Mouse (Mus musculus) bone marrow macrophage, adult 2 months (primary cell): ENCODE measurements around the gene Cobl.

ENCODE experiments used
- CTCF ChIP-seq: IDR thresholded peaks from 2 replicates; pipeline ENCODE4 v1.5.1; 2012; ENCODE audit warnings: low read depth, mild to moderate bottlenecking, low read length, moderate library complexity
- POLR2A ChIP-seq: IDR thresholded peaks from 2 replicates; pipeline ENCODE4 v1.6.1; 2012; ENCODE audit warnings: mild to moderate bottlenecking, low read depth, low read length, borderline replicate concordance

DNA sequence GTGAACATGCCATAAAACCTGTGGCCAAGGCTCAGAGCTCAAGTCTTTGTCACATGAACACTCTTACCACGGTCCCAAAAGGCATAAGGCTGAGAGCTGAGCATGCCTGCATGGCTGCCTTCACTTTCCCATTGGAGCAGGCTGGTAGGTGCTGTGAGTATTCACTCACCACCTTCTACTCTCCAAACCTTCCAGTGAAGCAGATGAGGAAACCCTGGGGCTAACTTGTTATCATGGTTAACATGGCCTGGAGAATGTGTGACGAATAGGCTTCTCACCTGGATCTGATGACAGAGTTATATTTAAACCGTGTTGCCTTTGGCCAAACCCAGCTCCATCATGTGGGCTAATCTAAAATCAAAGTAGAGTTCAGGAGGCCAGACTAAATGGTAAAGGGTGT lies 237.4 kb downstream of the Cobl start:
- TF ChIP-seq CTCF, result no peak
- TF ChIP-seq POLR2A, result no peak
